Mouse (Mus musculus) hindbrain, embryonic 10.5 days (tissue): ENCODE measurements around the gene Prss12. TPM values are rescaled to one million over a fixed set of nuclear protein-coding genes. Genes with fewer than 3 reads are reported as not detected.
A peak's percentile ranks its signal among the peaks of the same experiment; 100 is the strongest.

ENCODE experiments used
- DNase-seq: peaks from one replicate; pipeline ENCODE4 v3.0.0-alpha.2; 2017; ENCODE audit warnings: low spot score
- H3K27ac ChIP-seq: fragments of 300-500 bp; sonication (generic); 2 replicates; pipeline ENCODE4 v1.5.1; 2016; ENCODE audit warnings: mild to moderate bottlenecking, moderate library complexity
- H3K27me3 ChIP-seq: fragments of 300-500 bp; sonication (generic); 2 replicates; pipeline ENCODE4 v1.6.1; 2016; ENCODE audit warnings: mild to moderate bottlenecking; ENCODE audit not compliant: poor library complexity, insufficient read depth, severe bottlenecking
- H3K36me3 ChIP-seq: fragments of 300-500 bp; sonication (generic); 2 replicates; pipeline ENCODE4 v1.6.1; 2016; ENCODE audit warnings: mild to moderate bottlenecking, moderate library complexity
- H3K4me1 ChIP-seq: fragments of 300-500 bp; sonication (generic); replicated peaks from 2 replicates; pipeline ENCODE4 v1.6.1; 2016; ENCODE audit warnings: mild to moderate bottlenecking
- H3K4me3 ChIP-seq: fragments of 300-500 bp; sonication (generic); 2 replicates; pipeline ENCODE4 v1.5.1; 2016; ENCODE audit warnings: mild to moderate bottlenecking, moderate library complexity
- H3K9me3 ChIP-seq: fragments of 300-500 bp; sonication (generic); 2 replicates; pipeline ENCODE4 v1.6.1; 2016; ENCODE audit warnings: mild to moderate bottlenecking, moderate library complexity
- WGBS: fragments of 180-500 bp; shearing (Covaris S2); methylation state at CpG from one replicate; pipeline ENCODE4 v1.1.7; 2016; 5-methylcytosine and 5-hydroxymethylcytosine counted together
- polyA plus RNA-seq: library from polyadenylated mRNA; unstranded; fragments of >200 nt; fragmentation: Nextera tagmentation; extraction: Ambion mirVana; gene quantifications from 2 replicates; pipeline ENCODE4 v1.2.1, GENCODE M21; 2016

Gene Prss12
- polyA plus RNA-seq, 1 experiment from 2014 or later = 6.4 TPM

DNA sequence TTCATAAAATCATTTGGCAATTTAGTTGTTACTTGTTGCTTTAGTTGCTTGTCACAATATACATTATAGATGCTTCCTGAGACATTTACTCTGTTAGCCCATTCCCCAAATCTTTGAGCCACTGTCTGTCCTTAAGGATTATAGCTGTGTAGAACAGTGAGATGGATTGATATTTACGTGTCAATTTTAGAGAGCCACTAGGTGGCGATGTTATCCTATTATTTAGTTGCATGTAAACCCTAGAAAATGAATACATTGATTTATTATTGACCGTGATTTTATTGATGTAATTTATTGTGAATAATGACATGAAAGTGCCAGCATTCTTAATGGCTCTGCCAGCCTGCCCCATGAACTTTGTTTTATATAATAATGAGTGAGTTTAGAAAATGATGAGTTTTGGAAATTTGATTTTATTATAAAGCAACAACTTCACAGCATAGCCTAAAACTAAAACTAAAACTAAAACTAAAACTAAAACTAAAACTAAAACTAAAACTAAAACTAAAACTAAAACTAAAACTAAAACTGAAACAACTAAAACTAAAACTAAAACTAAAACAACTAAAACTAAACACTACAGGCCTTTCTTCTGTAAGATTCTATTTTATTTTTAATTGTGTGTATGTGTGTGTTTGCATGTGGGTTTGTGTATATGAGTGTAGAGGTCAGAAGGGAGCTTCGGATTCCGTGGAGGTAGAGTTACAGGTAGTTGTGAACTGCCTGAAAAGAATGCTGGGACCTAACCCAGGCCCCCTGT is 69.1 kb downstream of the Prss12 start:
- Histone ChIP-seq H3K36me3 (no peaks in the 10 kb centered on the region), H3K27me3 (no peaks in the 10 kb centered on the region), H3K4me3 (no peak overlapping the region), H3K27ac (no peak overlapping the region), H3K4me1 (no peaks in the 10 kb centered on the region), H3K9me3 (no peaks in the 10 kb centered on the region)
- 28% methylated on average over 5 of the region's 5 CpGs for WGBS
- DNase-seq = no peak

DNA sequence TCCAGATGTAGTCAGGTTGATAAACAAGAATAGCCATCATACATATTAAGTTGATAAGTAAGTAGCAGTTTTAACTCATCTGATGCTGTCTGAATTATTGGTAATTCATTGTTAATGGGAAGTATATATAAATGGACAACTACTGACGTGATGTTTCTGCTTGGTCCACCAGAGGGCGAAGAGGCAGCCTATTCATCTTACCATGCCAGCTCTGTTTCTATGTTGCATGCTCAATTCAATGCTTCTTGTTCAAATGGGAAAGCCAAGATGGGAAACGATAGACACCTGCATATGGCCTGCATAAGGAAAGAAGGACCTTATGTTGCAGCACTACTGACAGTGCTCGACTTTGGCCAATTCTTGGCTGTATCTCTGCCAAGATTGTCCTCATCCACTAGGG is 70.1 kb downstream of the Prss12 start:
- DNase-seq = peak; percentile 47
- 41% methylated on average over 4 of the region's 4 CpGs for WGBS

DNA sequence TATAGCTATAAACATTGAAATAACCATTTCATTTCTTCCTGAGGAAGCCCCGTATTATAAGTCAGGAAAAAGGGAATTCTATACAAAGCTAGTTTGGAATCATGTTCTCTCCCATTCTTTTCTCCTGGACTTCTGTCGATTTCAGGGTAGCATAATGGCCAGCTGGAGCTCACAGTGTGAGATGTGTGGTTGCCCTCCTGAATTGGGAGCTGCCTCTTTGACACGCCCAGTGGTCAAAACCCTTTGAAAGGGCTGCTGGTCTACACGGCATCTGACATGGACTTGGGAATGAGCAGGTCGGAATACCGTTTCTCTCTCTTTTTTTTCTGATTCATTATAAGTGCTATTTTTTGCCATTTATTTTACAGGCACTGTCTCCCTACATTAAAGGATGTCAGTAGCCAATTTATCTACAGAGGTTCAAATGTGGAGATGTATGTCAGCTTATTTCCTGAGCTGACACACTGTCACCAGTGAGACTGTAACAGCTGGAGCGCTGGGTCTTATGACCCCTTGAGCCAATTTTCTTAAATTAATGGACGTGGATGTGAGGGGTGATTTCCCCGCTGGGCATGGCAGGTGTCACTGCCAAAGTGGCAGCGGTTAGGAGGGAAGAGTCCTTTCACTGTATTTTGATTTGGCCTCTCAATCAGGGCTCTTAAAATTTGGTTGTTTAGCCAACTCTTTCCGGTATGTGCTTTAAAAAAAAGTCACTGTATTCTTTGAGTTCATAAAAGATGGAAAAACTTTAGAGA is 79.8 kb downstream of the Prss12 start:
- no peak for DNase-seq
- 49% methylated on average over 11 of the region's 11 CpGs for WGBS
- no peak overlapping the region for H3K27ac ChIP-seq

More for the DNA sequence above, 70.1 kb downstream of the Prss12 start:
- no peaks in the 10 kb centered on the region for H3K9me3 ChIP-seq
- H3K4me3 ChIP-seq = no peak overlapping the region
- no peaks in the 10 kb centered on the region for H3K27me3 ChIP-seq
- no peaks in the 10 kb centered on the region for H3K4me1 ChIP-seq
- H3K27ac ChIP-seq = no peak overlapping the region
- no peaks in the 10 kb centered on the region for H3K36me3 ChIP-seq

DNA sequence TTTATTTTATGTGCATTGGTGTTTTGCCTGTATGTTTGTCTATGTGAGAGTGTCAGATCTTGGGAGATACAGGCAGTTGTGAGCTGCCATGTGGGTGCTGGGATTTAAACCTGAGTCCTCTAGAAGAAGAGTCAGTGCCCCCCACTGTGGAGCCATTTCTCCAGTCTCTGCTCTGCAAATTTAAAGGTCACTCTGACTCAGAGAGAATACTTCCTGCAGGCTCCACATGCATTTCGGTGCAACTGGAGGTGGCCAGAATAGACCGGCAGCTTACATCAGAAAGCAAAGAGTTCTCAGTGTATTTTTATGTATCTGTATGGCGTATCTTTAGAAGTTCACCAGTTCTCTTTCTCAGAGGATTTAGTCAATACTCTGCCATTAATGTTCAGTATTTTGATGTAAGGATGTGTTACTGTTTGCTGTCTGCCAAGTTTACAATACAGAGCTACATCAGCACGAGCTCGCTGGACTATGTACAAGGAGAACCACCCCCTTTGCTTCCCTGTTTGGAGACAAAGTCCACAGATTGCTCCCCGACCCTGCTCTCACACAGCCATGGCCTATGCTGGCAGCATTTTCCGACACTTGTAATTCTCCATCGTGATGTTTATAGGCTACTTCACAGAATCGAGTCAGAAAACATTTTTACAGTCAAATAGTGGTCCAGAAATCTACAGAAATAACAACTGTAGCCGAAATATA is 81.2 kb downstream of the Prss12 start:
- Histone ChIP-seq H3K36me3 (no peaks in the 10 kb centered on the region), H3K27ac (no peak overlapping the region), H3K4me3 (no peak overlapping the region), H3K4me1 (peaks cover 15% of the 10 kb centered on the region; the same call in 1 of the 2 replicates), H3K27me3 (no peaks in the 10 kb centered on the region), H3K9me3 (no peaks in the 10 kb centered on the region)
- DNase-seq = no peak
- WGBS = 81% methylated on average over 10 of the region's 10 CpGs

More for the DNA sequence above, 79.8 kb downstream of the Prss12 start:
- H3K9me3 ChIP-seq = no peaks in the 10 kb centered on the region
- no peaks in the 10 kb centered on the region for H3K27me3 ChIP-seq
- H3K4me1 ChIP-seq = peaks cover 15% of the 10 kb centered on the region; the same call in 1 of the 2 replicates
- no peak overlapping the region for H3K4me3 ChIP-seq
- no peaks in the 10 kb centered on the region for H3K36me3 ChIP-seq

DNA sequence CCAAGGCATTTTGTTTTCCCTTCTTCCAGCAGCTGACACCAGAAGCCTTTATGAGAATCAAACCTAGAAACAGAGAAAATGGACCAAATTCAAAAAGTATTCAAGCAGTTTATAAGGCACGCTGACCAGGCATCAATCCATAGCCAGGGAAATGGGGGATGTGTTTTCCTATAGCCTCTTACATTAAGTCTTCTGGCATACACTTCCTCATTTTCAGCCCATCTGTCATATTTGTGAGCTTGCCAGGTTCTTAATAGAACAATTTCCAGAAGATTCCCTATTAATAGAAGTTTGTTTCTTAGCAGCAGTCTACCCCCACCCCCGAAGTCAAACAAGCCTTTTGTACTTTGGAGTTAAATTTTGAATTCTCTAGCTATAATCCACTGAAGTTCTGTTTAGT is 84.4 kb downstream of the Prss12 start:
- WGBS = 97% methylated on average over 2 of the region's 2 CpGs
- Histone ChIP-seq H3K4me1 (peaks cover 6% of the 10 kb centered on the region; the same call in 1 of the 2 replicates), H3K27ac (no peak overlapping the region), H3K4me3 (no peak overlapping the region), H3K36me3 (no peaks in the 10 kb centered on the region), H3K27me3 (no peaks in the 10 kb centered on the region), H3K9me3 (no peaks in the 10 kb centered on the region)
- DNase-seq = no peak

DNA sequence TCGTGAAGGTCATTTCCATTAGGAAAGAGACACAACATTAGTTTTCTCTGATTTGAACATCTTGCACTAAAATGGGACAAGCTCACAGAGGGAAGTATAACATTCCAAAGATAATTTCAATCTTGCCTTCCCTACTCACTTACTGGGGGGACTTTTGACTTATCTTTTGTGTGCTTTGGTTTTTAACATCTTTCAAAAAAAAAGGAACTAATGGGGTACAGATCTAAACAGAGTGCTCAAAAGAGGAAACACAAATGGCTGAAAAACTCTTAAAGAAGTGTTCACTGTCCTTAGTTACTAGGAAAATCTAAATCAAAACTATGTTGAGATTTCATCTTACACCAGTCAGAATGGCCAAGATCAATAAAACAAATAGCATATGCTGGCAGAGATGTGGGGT is 90.6 kb downstream of the Prss12 start:
- Histone ChIP-seq H3K4me3 (no peak overlapping the region), H3K36me3 (no peaks in the 10 kb centered on the region), H3K27me3 (no peaks in the 10 kb centered on the region), H3K9me3 (no peaks in the 10 kb centered on the region), H3K4me1 (no peaks in the 10 kb centered on the region), H3K27ac (no peak overlapping the region)
- 95% methylated on average over 1 of the region's 1 CpGs for WGBS
- DNase-seq = no peak

DNA sequence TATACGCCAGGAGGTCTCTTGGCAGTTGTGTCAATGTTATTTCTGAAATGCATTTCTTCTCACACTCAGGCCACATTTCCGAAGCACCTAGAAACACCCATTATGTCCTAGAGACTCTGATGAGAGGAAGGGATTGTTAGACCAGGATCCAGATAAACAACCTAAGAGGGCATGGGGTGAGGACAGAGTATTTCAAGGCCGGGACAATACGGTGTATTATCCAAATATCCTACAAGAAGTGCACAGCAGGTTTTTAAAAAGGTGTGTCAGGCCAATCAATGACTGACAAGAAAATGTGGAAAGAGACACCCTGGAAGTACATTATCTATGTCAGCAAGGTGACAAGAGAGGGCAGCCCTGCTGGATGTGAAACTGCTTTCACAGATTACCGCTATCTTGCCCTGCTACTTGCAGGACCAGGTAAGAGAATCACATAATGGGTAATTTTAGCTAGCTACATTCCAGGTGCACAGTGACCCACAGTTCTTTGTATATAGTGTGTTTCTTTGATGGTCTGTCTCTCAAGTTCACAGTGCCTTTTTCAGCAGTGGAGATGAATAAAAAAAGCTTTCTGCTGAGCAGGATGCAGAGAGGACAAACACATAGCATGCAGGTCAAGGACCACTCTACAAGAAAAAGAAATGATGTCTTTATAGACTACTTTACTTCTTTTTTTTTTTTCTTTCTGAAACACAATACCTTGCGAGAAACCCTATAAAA is 97.0 kb downstream of the Prss12 start:
- Histone ChIP-seq H3K4me1 (no peaks in the 10 kb centered on the region), H3K36me3 (peaks cover 4% of the 10 kb centered on the region; the same call in 1 of the 2 replicates), H3K4me3 (no peak overlapping the region), H3K27me3 (no peaks in the 10 kb centered on the region), H3K27ac (no peak overlapping the region), H3K9me3 (no peaks in the 10 kb centered on the region)
- no peak for DNase-seq
- WGBS = 86% methylated on average over 6 of the region's 6 CpGs

DNA sequence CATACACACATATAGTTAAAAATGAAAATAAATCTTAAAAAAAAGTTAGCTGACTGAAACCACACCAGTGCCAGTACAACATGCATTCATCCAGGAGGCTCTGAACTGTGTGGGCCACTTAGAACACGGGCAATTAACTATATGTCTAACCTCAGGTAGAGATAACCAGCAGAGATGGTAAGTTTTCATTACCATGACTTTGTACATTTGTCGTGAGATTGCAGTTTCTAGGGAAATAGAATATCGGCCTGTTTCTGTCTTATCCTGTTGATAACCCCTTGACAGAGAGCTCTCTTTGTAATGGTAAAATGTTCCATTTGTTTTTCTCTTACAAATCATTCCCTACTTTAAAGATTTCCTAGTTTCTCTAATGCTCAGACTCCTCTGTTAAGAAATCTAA is 103.8 kb downstream of the Prss12 start:
- WGBS = 93% methylated on average over 3 of the region's 3 CpGs
- DNase-seq = no peak
- Histone ChIP-seq H3K36me3 (peaks cover 4% of the 10 kb centered on the region; the same call in 1 of the 2 replicates), H3K9me3 (no peaks in the 10 kb centered on the region), H3K27me3 (no peaks in the 10 kb centered on the region), H3K4me1 (no peaks in the 10 kb centered on the region), H3K4me3 (no peak overlapping the region), H3K27ac (no peak overlapping the region)

DNA sequence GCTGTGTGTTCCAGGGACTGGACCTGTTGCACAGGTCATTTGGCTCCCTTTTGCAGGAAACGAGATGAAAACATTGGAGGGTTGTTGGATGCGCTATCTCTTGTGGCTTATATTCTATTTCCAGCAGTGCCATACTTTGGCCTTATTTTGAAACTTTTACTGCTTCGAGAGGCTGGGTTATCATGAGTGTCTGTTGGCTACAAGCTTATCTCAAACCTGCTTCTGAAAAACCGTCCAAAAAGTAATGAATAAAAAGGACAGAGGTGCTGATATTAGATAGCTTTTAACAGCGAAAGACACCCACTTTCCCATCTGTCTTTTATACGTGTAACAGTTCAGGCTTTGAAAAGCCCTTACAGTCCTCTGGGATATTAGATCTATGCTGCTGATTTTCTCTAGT is 107.2 kb downstream of the Prss12 start:
- DNase-seq = no peak
- no peaks in the 10 kb centered on the region for H3K36me3 ChIP-seq
- no peak overlapping the region for H3K27ac ChIP-seq
- WGBS = 87% methylated on average over 6 of the region's 6 CpGs
- no peaks in the 10 kb centered on the region for H3K9me3 ChIP-seq
- no peaks in the 10 kb centered on the region for H3K27me3 ChIP-seq
- no peaks in the 10 kb centered on the region for H3K4me1 ChIP-seq
- H3K4me3 ChIP-seq = no peak overlapping the region

DNA sequence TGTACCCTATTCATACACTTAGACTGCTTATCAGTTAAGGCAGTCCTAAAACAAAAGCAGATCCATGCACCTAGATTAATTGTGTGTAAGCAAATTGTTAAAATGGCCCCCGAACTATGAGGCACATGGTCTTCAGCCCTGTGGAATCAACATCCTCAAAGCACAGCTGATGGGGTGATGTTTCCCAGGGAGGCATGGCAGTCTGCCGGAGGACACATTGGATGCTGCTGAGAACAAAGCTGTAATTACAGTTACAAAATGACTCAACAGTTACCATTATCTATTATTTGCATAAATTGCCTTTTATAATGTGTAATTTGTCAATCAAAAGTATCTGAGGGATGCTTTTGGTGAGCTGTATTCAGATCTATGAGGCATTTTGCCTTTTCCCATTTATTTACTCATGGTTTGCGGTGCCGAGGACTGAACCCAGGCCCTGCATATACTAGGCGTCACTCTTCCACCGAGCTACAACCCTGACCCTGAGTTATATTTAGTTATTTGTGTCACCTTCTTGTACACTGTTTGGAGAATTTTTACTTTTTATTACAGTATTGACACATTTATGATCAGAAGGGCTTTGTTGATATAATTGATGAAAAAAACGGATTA is 108.6 kb downstream of the Prss12 start:
- no peak for DNase-seq
- Histone ChIP-seq H3K27me3 (no peaks in the 10 kb centered on the region), H3K27ac (no peak overlapping the region), H3K36me3 (no peaks in the 10 kb centered on the region), H3K9me3 (no peaks in the 10 kb centered on the region), H3K4me3 (no peak overlapping the region), H3K4me1 (no peaks in the 10 kb centered on the region)
- WGBS = 91% methylated on average over 7 of the region's 7 CpGs
